In genomic region chr2:166090131-166090581, GRCm38 (mm10) we compare ENCODE assay signal across 14 mouse cellular contexts.
DNase-seq lines count a peak whose midpoint lies in the region; ATAC-seq lines count a peak whose summit lies in the region.
"Had no signal": no experiment of that assay in that cellular context is flagged by ENCODE, and none has a peak within 500 bp of the region (broad histone marks: within the 10 kb centered on the region; RNA-seq: fewer than 3 reads in every experiment).

No protein-coding gene starts in this region.

- no peak overlapping the region for H3K4me3 ChIP-seq in heart, embryonic 14.5 days (ENCODE audit: control insufficient read depth in 1 of 2, insufficient read depth in 1 of 2, low read depth in 1 of 2, low read length in 2 of 2)
- H3K4me3 ChIP-seq in embryonic facial prominence, embryonic 10.5 days: peak overlapping the region; percentile 5; the same call in 1 of the 2 replicates
- H3K4me3 ChIP-seq: erythroblast, embryonic 14.5 days; midbrain, embryonic 12.5 days; neural tube, embryonic 15.5 days had no signal

- DNase-seq in heart, postnatal 25 days (ENCODE audit: low spot score): no peak
- DNase-seq in adipocyte (ENCODE audit: low spot score): peak; percentile 54
- DNase-seq in embryonic facial prominence, embryonic 10.5 days (ENCODE audit: low spot score): peak; percentile 59
- DNase-seq in kidney, postnatal 25 days: peak; percentile 43 to 77
- DNase-seq in MN1 (ENCODE audit: low spot score): no peak
- no peak for DNase-seq in thymus, adult 18-20 months
- no peak for DNase-seq in urinary bladder, adult 2 months (ENCODE audit: low spot score)
- DNase-seq: gastrocnemius, postnatal 25 days; thymus, postnatal 14 days had no signal

- peaks cover 83% of the 10 kb centered on the region for H3K36me3 ChIP-seq in heart, embryonic 14.5 days (ENCODE audit: control insufficient read depth, insufficient read depth, low read length)
- H3K36me3 ChIP-seq in embryonic facial prominence, embryonic 10.5 days (replicated peaks): peaks cover 99% of the 10 kb centered on the region

- H3K9ac ChIP-seq in heart, embryonic 14.5 days (ENCODE audit: low read length): peak overlapping the region; percentile 30
- H3K9ac ChIP-seq: liver, embryonic 14.5 days; midbrain, embryonic 12.5 days; neural tube, embryonic 15.5 days had no signal

- no peaks in the 10 kb centered on the region for H3K27me3 ChIP-seq in heart, embryonic 14.5 days (ENCODE audit: control insufficient read depth, insufficient read depth, low read length)
- no peaks in the 10 kb centered on the region for H3K27me3 ChIP-seq in embryonic facial prominence, embryonic 10.5 days (replicated peaks; ENCODE audit: low read depth, poor library complexity, severe bottlenecking)
- H3K27me3 ChIP-seq: neural tube, embryonic 15.5 days had no signal

- H3K9me3 ChIP-seq in heart, embryonic 14.5 days (ENCODE audit: control insufficient read depth, low read length): no peaks in the 10 kb centered on the region
- H3K9me3 ChIP-seq in embryonic facial prominence, embryonic 10.5 days: no peaks in the 10 kb centered on the region
- H3K9me3 ChIP-seq: midbrain, embryonic 12.5 days; neural tube, embryonic 15.5 days had no signal

- peaks cover 10 to 12% of the 10 kb centered on the region in 2 experiments for H3K4me1 ChIP-seq in heart, embryonic 14.5 days (ENCODE audit: control insufficient read depth in 2 of 2, insufficient read depth in 2 of 2, low read length in 2 of 2)
- H3K4me1 ChIP-seq in embryonic facial prominence, embryonic 10.5 days: peaks cover 40% of the 10 kb centered on the region
- H3K4me1 ChIP-seq: neural tube, embryonic 15.5 days had no signal

- peak overlapping the region; percentile 42 to 70 for H3K27ac ChIP-seq in heart, embryonic 14.5 days (replicated peaks in 1 of 2; ENCODE audit: control insufficient read depth in 1 of 2, insufficient read depth in 1 of 2, low read depth in 2 of 2, low read length in 2 of 2)
- H3K27ac ChIP-seq in embryonic facial prominence, embryonic 10.5 days (replicated peaks): peak overlapping the region; percentile 73
- H3K27ac ChIP-seq: liver, embryonic 14.5 days; midbrain, embryonic 12.5 days; neural tube, embryonic 15.5 days had no signal

- intact Hi-C loops in heart, postnatal 25 days (cut with DNase I): no loop called here

- H3K4me2 ChIP-seq in heart, embryonic 14.5 days (ENCODE audit: low read length): no peak overlapping the region
- H3K4me2 ChIP-seq: midbrain, embryonic 12.5 days; neural tube, embryonic 15.5 days had no signal

- ATAC-seq in heart, embryonic 14.5 days (ENCODE audit: insufficient number of reproducible peaks, insufficient read depth, low FRiP score, low read depth): 0 out of 2 replicates have a peak, but pooled peaks have one; percentile 7

- 21% methylated on average over 7 of the region's 7 CpGs for WGBS in heart, embryonic 14.5 days
- 29% methylated on average over 7 of the region's 7 CpGs for WGBS in embryonic facial prominence, embryonic 10.5 days

Comparison
In these comparisons a context has a peak if more than half of its experiments do, and no peak if none do; other contexts are left out.
1. DNase-seq: peak in adipocyte (single experiment), embryonic facial prominence, embryonic 10.5 days (single experiment) and kidney, postnatal 25 days (2 of 2); none in heart, postnatal 25 days (single experiment), MN1 (single experiment), thymus, adult 18-20 months (0 of 2) and urinary bladder, adult 2 months (single experiment).